Mouse (Mus musculus) brain, embryonic 14.5 days (tissue): ENCODE data around the gene Acvr1. TPM values are rescaled to one million over a fixed set of nuclear protein-coding genes. Genes with fewer than 3 reads are reported as not detected.
A peak's percentile ranks its signal among the peaks of the same experiment; 100 is the strongest.

ENCODE experiments used
- DNase-seq: peaks from one replicate; pipeline ENCODE4 v3.0.0-alpha.2; 2011; ENCODE audit warnings: low read depth
- CTCF ChIP-seq: fragments of 200-500 bp; IDR thresholded peaks from 2 replicates; pipeline ENCODE4 v1.5.1; 2012; ENCODE audit warnings: inconsistent platforms, mild to moderate bottlenecking, moderate library complexity, borderline replicate concordance; ENCODE audit not compliant: insufficient read depth, insufficient read length; ENCODE audit errors: extremely low read depth
- POLR2A ChIP-seq: fragments of 200-500 bp; IDR thresholded peaks from 2 replicates; pipeline ENCODE4 v1.6.1; 2012; ENCODE audit warnings: mild to moderate bottlenecking, inconsistent platforms, borderline replicate concordance; ENCODE audit not compliant: poor library complexity, insufficient read depth, insufficient read length, severe bottlenecking; ENCODE audit errors: extremely low read depth
- polyA plus RNA-seq: library from polyadenylated mRNA; depleted of rRNA; stranded (reverse); fragments of >200 nt; gene quantifications from 2 replicates; pipeline ENCODE4 v1.2.3, GENCODE M21; 2012

Acvr1 gene
- polyA plus RNA-seq, 1 experiment, result 19.9 TPM

GRCm38 (mm10) chr2:58425436-58426004 is 141.4 kb downstream of the Acvr1 start:
- no peak for DNase-seq
- TF ChIP-seq POLR2A (no peak), CTCF (no peak)

- TF ChIP-seq POLR2A (no peak), CTCF (no peak)
- DNase-seq, result no peak
Measured at GRCm38 (mm10) chr2:58423319-58423718, 143.6 kb downstream of the Acvr1 start.

GRCm38 (mm10) chr2:58419571-58419970 is 147.4 kb downstream of the Acvr1 start:
- TF ChIP-seq POLR2A (no peak), CTCF (no peak)
- DNase-seq, result no peak

- TF ChIP-seq POLR2A (no peak), CTCF (no peak)
- DNase-seq, result no peak
Measured at GRCm38 (mm10) chr2:58418109-58418508, 148.8 kb downstream of the Acvr1 start.

GRCm38 (mm10) chr2:58417684-58418083 is 149.3 kb downstream of the Acvr1 start:
- TF ChIP-seq CTCF (no peak), POLR2A (no peak)
- no peak for DNase-seq

GRCm38 (mm10) chr2:58415037-58415436 is 151.9 kb downstream of the Acvr1 start:
- no peak for DNase-seq
- peak; percentile 17; the same call in 1 of the 2 replicates for TF ChIP-seq CTCF
- no peak for TF ChIP-seq POLR2A

GRCm38 (mm10) chr2:58408926-58409634 is 157.9 kb downstream of the Acvr1 start:
- TF ChIP-seq CTCF (no peak), POLR2A (no peak)
- no peak for DNase-seq

- DNase-seq, result no peak
- TF ChIP-seq POLR2A, result no peak
- TF ChIP-seq CTCF, result no peak
Measured at GRCm38 (mm10) chr2:58403481-58403880, 163.5 kb downstream of the Acvr1 start.

- TF ChIP-seq POLR2A (no peak), CTCF (no peak)
Measured at GRCm38 (mm10) chr2:58388601-58389000, 178.4 kb downstream of the Acvr1 start.

GRCm38 (mm10) chr2:58380020-58380419 is 186.9 kb downstream of the Acvr1 start:
- peak; percentile 65 for DNase-seq
- TF ChIP-seq POLR2A (no peak), CTCF (no peak)

More at GRCm38 (mm10) chr2:58388601-58389000, 178.4 kb downstream of the Acvr1 start:
- peak; percentile 73 for DNase-seq

GRCm38 (mm10) chr2:58379475-58379874 is 187.5 kb downstream of the Acvr1 start:
- DNase-seq, result peak; percentile 92
- no peak for TF ChIP-seq POLR2A

- TF ChIP-seq POLR2A (no peak), CTCF (no peak)
- peak; percentile 68 for DNase-seq
Measured at GRCm38 (mm10) chr2:58377417-58378130, 189.4 kb downstream of the Acvr1 start.

GRCm38 (mm10) chr2:58366196-58366595 is 200.8 kb downstream of the Acvr1 start:
- no peak for DNase-seq
- TF ChIP-seq POLR2A (no peak), CTCF (no peak)
